Mouse (Mus musculus) megakaryocyte, embryonic 14.5 days (primary cell): ENCODE data around the gene Nkd1. TPM values are rescaled to one million over a fixed set of nuclear protein-coding genes. Genes with fewer than 3 reads are reported as not detected.

ENCODE experiments used
- H3K27me3 ChIP-seq: replicated peaks from 2 replicates; pipeline ENCODE3; 2012; ENCODE audit warnings: inconsistent platforms
- H3K36me3 ChIP-seq: replicated peaks from 2 replicates; pipeline ENCODE3; 2012; ENCODE audit warnings: low read length, inconsistent platforms, mixed read lengths
- H3K4me1 ChIP-seq: 2 replicates; pipeline ENCODE4 v1.6.1; 2012; ENCODE audit warnings: inconsistent platforms
- H3K4me3 ChIP-seq: replicated peaks from 2 replicates; pipeline ENCODE3; 2012; ENCODE audit warnings: moderate library complexity, mild to moderate bottlenecking, inconsistent platforms
- H3K9me3 ChIP-seq: 2 replicates; pipeline ENCODE4 v1.6.1; 2012; ENCODE audit warnings: inconsistent platforms
- FLI1 ChIP-seq: IDR thresholded peaks from 2 replicates; pipeline ENCODE4 v1.6.1; 2012; ENCODE audit warnings: low read length, inconsistent platforms, mixed read lengths
- GATA1 ChIP-seq: IDR thresholded peaks from 3 replicates; pipeline ENCODE4 v1.6.1; 2012; ENCODE audit warnings: mixed read lengths, low read length, inconsistent platforms, borderline replicate concordance
- polyA plus RNA-seq: library from polyadenylated mRNA; stranded (reverse); fragments of >175 nt; gene quantifications from 2 replicates; pipeline ENCODE4 v1.2.3, GENCODE M21; 2012; ENCODE audit warnings: low replicate concordance; ENCODE audit not compliant: insufficient read depth

Gene Nkd1
- polyA plus RNA-seq, 1 experiment: 1.3 TPM

DNA sequence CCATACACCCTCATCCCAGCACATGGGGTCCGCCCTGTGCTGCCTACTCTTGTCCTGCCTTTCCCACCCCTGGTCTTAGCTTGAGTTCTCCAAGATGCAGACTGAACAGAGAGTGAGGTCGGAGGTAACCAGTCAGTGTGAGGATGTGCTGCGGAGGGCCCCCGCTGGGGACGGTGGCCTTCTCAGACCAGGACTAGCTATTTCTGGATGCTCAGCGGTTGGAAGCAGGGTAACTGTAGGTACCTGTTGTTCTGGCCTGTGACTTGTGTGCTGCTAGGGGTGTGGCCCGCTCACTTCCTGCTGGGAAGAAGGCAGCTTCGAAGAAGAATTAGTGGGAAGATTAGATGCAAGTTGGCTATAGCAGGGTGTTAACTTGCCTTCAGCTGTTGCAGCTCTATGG is 87.9 kb downstream of the Nkd1 start:
- no peak for TF ChIP-seq FLI1
- TF ChIP-seq GATA1: no peak

DNA sequence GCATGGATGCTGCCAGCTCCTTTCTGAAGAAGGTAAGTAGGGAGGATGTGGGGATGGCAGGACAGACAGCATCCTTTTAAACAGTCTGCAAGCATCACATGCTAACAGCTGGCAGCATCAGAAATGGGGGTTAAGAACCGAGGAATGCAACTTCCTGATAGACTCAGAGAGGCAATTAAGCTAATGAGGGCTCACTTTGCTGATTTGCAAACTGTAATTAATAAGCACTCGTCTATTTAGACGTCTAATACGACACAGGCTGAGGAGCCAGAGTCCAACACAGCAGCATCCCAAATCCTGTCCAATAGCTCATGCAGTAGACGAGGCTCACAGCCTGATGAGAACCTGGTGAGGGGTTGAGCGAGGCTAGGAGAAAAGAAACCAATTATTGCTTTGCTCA is 89.1 kb downstream of the Nkd1 start:
- H3K4me3 ChIP-seq: no peak overlapping the region
- H3K4me1 ChIP-seq: no peaks in the 10 kb centered on the region
- H3K36me3 ChIP-seq: no peaks in the 10 kb centered on the region
- no peaks in the 10 kb centered on the region for H3K9me3 ChIP-seq
- no peak for TF ChIP-seq GATA1
- TF ChIP-seq FLI1: no peak
- peaks cover 79% of the 10 kb centered on the region for H3K27me3 ChIP-seq

More for the DNA sequence above, 87.9 kb downstream of the Nkd1 start:
- no peaks in the 10 kb centered on the region for H3K36me3 ChIP-seq
- H3K4me3 ChIP-seq: no peak overlapping the region
- no peaks in the 10 kb centered on the region for H3K4me1 ChIP-seq
- H3K9me3 ChIP-seq: no peaks in the 10 kb centered on the region
- H3K27me3 ChIP-seq: peaks cover 73% of the 10 kb centered on the region

DNA sequence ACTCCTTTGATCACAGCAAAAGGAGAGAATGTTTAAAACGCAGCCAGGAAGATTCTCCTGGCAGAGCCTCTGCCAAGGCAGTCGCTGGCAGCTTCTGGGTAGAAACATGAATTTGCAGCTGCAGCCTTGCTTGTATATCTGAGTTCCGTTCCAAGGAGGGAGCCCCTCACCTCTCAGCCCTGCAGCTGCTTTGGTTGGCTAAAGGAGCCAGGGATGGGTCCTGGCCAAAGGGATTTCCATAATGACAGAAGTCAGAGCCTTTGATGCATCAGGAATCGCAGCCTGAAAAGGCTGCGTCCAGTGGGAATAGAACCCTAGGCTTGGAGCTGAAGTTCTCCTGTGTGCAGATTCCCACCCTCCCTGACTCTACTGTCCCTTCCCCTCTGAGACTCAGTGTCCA is 93.8 kb downstream of the Nkd1 start:
- TF ChIP-seq GATA1: no peak
- no peaks in the 10 kb centered on the region for H3K36me3 ChIP-seq

DNA sequence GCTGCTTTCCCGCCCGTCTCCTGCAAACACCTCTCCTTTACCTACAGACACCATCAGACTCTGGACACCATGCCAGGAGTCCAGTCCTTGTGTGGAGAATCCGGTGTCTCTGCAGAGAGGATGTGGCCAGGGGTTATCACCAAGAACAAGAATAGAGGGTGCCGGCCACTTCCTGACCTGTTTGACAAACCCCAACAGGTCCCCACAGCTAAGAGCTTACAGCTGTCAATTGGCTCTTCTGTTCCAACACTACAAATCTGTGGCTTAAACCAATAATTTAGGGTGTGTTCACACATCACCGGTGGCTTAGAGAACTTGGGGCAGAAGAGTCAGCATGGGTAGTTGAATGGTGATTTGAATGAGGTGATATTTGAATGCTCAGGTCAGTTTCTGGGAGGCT is 97.5 kb downstream of the Nkd1 start:
- Histone ChIP-seq H3K9me3 (no peaks in the 10 kb centered on the region), H3K4me1 (peaks cover 23% of the 10 kb centered on the region), H3K4me3 (peak overlapping the region; percentile 72), H3K36me3 (no peaks in the 10 kb centered on the region), H3K27me3 (peaks cover 77% of the 10 kb centered on the region)
- TF ChIP-seq FLI1 (no peak), GATA1 (no peak)

More for the DNA sequence above, 93.8 kb downstream of the Nkd1 start:
- no peaks in the 10 kb centered on the region for H3K9me3 ChIP-seq
- H3K4me1 ChIP-seq: peaks cover 17% of the 10 kb centered on the region
- H3K27me3 ChIP-seq: peaks cover 78% of the 10 kb centered on the region
- H3K4me3 ChIP-seq: no peak overlapping the region

DNA sequence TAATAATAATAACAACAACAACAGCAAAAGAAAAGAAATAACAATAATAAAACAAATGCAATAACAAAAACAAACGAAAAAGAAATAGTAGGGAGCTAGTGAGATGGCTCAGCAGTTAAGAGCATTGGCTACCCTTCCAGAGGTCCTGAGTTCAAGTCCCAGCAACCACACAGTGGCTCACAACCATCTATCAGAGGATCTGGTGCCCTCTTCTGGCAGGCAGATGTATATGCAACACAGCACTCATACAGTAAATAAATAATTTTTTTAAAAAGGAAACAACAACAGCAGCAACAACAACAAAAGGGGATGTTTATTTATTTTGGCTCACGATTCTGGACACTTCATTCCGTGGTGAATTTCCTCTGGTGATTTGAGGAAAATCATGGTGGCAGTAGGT is 98.4 kb downstream of the Nkd1 start:
- Histone ChIP-seq H3K27me3 (peaks cover 80% of the 10 kb centered on the region), H3K4me1 (peaks cover 23% of the 10 kb centered on the region), H3K4me3 (no peak overlapping the region), H3K9me3 (no peaks in the 10 kb centered on the region), H3K36me3 (no peaks in the 10 kb centered on the region)
- TF ChIP-seq FLI1 (no peak), GATA1 (no peak)

DNA sequence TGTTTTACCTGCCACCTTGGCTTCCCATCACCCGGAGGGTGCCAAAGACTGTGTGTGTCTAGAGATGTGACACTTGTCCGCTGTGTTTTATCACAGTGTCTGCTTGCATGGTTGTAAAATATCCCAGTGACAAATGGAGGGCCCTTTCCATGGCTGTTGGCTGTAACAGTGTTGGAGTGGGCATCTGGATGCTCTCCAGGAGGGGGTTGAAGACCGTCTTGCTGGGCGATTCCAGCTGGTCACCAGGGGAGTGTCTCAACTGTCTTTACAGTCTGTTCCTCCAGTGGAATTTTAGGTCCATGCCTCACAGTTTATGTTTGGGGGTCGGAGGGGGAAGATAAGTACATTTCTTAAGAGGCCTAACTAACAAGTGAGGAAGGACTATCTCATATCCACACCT is 99.8 kb downstream of the Nkd1 start:
- TF ChIP-seq GATA1 (no peak), FLI1 (no peak)
- peaks cover under 1% of the 10 kb centered on the region for H3K36me3 ChIP-seq
- no peaks in the 10 kb centered on the region for H3K9me3 ChIP-seq
- no peak overlapping the region for H3K4me3 ChIP-seq
- peaks cover 23% of the 10 kb centered on the region for H3K4me1 ChIP-seq
- peaks cover 80% of the 10 kb centered on the region for H3K27me3 ChIP-seq

DNA sequence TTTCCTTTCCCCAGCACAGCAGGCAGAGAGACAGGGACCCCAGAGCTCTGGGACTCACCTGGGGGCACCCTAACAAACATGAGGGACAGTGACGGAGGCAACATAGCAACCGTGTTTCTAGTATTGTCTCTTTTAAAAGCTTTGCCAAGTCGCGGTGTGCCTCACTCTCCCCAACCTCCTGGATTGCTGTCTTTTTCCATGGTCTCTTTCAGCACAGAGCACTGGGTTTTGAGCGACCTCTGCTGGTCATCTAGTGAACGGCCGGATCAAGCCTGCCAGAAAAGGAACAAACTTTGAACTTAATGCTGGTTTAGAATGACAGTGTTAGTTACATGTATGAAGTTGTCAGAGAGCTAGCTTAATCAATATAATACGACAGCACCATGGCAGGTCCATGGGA is 100.3 kb downstream of the Nkd1 start:
- Histone ChIP-seq H3K9me3 (no peaks in the 10 kb centered on the region), H3K36me3 (peaks cover 4% of the 10 kb centered on the region), H3K4me3 (peak overlapping the region; percentile 56), H3K27me3 (peaks cover 81% of the 10 kb centered on the region), H3K4me1 (peaks cover 23% of the 10 kb centered on the region)
- TF ChIP-seq FLI1 (no peak), GATA1 (no peak)

DNA sequence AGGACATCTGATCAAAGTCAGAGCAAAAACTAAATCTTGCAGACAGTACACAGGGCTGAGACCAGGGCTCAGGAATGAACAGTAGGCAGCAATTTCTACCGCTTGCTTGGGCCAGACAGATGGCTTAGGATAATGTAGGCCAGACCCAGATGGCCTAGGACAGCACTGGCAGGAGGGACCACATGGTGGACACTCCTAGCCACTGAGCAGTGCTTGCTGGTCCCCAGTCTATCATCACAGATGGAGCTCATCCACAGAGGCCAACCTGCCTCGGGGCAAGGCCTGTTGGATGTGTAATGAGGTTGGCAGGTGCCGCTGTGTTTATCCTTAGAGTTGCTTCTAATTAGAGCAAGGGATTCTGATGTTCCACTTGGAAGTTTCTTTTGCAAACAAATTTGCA is 102.2 kb downstream of the Nkd1 start:
- Histone ChIP-seq H3K9me3 (peaks cover 10% of the 10 kb centered on the region), H3K27me3 (peaks cover 82% of the 10 kb centered on the region), H3K4me1 (peaks cover 27% of the 10 kb centered on the region), H3K4me3 (no peak overlapping the region), H3K36me3 (peaks cover 18% of the 10 kb centered on the region)
- no peak for TF ChIP-seq GATA1
- TF ChIP-seq FLI1: no peak

DNA sequence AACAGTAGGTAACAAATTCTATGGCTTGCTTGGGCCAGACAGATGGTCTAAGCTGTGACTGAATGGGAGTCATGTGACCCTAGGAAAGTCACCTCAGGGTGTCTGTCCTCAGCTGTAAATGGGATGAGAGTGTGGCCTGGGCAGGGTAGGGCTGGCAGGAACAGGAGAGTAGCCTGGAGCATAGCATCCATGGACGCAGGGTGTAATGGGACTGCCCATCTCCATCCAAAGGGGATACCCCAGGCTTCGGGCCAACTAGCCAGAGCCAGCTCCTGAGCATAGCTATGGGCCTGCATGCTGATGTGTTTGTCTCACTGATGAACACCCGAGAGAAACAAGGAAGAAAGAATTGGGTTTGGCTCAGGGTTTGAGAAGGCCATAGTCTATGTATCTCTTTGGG is 103.1 kb downstream of the Nkd1 start:
- peaks cover 18% of the 10 kb centered on the region for H3K4me1 ChIP-seq
- no peak overlapping the region for H3K4me3 ChIP-seq
- H3K27me3 ChIP-seq: peaks cover 82% of the 10 kb centered on the region
- peaks cover 10% of the 10 kb centered on the region for H3K9me3 ChIP-seq
- TF ChIP-seq GATA1: no peak
- TF ChIP-seq FLI1: no peak
- peaks cover 27% of the 10 kb centered on the region for H3K36me3 ChIP-seq

DNA sequence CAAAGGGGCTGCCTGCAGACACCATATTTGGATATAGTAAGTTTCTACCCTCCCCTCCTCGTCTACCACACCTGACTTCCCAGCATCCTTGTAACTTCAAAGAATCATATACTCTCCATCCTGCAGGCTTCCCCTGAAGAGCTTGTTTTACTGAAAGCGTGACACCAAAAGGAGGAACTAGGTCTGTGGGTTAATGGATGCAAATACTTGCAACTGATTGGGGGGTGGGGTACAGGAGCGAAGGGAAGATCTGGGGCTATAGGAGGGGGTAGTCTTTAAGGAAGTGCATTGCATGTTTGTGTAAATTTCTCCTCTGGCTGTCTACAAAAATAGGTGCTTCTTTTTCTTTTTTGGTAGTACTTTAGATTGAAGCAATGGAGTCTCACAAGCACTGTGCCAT is 105.3 kb downstream of the Nkd1 start:
- no peak for TF ChIP-seq GATA1
- TF ChIP-seq FLI1: no peak
- H3K36me3 ChIP-seq: peaks cover 36% of the 10 kb centered on the region
- peaks cover 10% of the 10 kb centered on the region for H3K9me3 ChIP-seq
- H3K4me3 ChIP-seq: no peak overlapping the region
- peaks cover 28% of the 10 kb centered on the region for H3K4me1 ChIP-seq
- peaks cover 70% of the 10 kb centered on the region for H3K27me3 ChIP-seq

DNA sequence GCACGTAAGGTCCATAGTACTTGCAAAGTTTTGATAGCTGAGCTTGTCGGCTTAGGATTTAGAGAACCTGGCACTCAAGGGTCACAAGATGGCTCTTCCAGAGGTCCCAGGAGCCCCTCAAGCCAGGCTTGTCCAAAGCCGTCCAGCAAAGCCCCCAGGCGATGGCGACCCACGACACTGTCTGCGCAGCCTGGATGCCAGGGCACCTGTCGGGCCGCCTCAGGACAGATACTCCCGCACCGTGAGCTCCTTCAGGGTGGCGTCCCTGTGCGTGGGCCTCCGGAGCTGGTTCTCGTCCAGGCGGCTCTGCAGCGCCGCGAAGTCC is 105.7 kb downstream of the Nkd1 start:
- peaks cover 40% of the 10 kb centered on the region for H3K36me3 ChIP-seq
- H3K4me1 ChIP-seq: peaks cover 32% of the 10 kb centered on the region
- TF ChIP-seq GATA1: no peak
- no peak for TF ChIP-seq FLI1
- H3K9me3 ChIP-seq: peaks cover 10% of the 10 kb centered on the region
- H3K27me3 ChIP-seq: peaks cover 75% of the 10 kb centered on the region
- H3K4me3 ChIP-seq: peak overlapping the region; percentile 87
